Mouse (Mus musculus) embryo, embryonic 11 days (tissue): ENCODE data around the gene Cecr2.
"Not testable (repeated sequence)": the region's sequence is repeated elsewhere in the genome, so short reads cannot be mapped to it uniquely, and the experiment has no call there.

Source experiments
- DNase-seq: peaks from one replicate; pipeline ENCODE4 v3.0.0-alpha.2; 2015

The Cecr2 gene

DNA sequence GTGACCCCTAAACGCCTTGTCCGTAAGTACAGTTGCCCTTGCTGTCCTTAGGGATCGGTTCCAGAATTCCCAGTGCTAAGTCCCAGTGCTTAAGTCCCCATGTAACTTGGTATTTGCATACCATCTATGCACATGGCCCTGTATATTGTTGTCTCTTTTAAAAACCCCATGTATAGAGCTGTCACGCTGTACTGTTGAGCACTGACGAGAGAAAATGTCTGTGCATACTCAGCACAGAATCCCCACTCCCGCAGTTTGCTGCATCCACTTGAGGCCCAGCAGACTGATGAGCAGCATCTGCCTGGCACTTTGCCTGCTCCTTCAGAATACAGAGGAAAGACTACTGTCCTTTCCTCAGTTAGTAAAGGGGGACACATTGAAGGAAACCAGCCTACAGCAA, 107.6 kb downstream of the Cecr2 start:
- no peak for DNase-seq

DNA sequence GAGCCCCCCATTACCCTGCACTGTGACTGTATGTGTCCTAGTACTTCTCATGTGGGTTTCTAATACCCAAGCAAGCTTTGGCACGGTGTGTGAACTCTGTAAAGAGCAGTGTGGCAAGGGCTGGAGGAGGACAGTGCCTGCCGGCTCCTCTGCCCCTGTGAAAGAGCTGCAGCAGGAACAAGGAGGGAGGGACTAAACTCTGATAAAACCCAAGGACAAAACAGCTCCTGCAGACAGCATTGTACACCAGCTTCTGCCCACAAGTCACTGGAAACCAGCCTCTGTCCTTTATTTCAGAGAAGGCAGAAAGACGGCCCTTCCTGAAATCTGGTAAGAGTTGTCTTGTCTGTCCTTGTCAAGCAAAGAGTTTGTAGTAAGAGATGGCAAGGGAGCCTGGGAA, 110.1 kb downstream of the Cecr2 start:
- DNase-seq = no peak

DNA sequence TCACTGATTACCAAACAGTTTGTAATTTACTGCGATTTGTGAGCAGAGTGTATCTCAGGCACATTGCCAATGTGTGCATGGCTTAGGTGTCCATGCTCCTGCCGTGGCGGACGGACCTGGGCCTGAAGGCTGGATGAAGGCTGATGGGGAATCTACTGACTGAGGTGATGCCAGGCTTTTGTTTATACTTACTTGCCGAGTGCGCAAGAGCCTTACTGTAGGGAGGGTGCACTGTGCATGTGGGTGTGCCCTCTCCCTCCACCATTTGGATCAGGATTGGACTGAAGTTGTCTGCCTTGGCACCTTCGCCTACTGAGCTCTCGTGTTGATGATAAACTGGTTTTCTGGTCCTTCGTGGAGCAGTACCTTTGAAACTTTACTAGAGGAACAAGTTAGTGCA, 111.4 kb downstream of the Cecr2 start:
- DNase-seq = no peak

DNA sequence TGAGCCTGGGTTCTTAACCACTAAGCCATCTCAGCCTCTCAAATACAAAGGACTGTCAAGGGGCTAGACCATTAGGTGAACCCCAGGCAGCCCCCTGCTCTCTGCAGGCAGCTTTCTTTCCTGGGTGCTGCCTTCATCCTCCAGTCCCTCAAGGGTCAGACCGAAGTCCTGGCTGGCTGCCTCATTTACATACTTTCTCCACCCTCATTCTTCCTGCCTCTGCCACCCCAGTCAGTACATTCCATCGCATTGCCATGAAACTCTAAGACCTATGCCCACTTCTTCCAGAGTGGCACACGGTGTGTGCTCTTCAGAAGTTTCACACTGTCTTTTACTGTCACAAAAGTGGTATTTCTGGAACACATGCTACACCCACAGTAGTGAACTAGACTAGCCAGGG, 112.1 kb downstream of the Cecr2 start:
- DNase-seq = no peak

DNA sequence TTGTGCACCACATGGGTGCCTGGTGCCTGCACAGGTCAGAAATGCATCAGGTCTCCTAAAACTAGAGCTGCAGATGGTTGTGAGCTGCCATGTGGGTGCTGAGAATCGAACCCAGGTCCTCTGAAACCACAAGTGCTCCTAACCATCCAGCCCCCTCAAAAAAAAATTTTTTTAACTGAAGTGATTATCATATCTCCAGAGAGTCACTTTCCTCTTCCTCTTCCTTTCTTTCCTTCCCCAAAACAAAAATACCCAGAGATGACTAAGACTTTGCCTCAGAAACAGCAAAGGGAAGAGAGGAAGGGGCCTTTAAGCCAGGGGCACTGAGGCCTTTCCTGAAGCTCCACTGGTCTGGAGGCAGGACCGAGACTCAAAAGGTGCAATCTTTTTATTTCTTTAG, 116.8 kb downstream of the Cecr2 start:
- DNase-seq = no peak

DNA sequence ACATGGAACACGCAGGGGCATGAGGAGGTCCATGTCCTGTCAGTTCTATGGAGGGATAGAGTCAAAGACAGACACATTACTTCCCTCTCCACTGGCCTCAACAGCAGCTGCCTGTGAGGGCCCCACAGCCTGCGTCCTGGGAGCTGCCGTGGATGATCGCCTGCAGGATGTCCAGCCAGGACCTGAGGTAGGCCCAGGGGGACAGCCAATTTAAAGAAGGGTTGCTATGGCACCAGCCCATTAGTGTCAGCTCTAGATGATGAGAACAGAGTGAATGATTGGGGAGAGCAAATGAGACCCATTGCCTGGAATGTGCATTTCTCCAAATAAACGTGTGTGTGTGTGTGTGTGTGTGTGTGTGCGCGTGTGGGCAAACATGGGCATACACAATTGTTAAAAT, 118.2 kb downstream of the Cecr2 start:
- DNase-seq = peak; percentile 20

DNA sequence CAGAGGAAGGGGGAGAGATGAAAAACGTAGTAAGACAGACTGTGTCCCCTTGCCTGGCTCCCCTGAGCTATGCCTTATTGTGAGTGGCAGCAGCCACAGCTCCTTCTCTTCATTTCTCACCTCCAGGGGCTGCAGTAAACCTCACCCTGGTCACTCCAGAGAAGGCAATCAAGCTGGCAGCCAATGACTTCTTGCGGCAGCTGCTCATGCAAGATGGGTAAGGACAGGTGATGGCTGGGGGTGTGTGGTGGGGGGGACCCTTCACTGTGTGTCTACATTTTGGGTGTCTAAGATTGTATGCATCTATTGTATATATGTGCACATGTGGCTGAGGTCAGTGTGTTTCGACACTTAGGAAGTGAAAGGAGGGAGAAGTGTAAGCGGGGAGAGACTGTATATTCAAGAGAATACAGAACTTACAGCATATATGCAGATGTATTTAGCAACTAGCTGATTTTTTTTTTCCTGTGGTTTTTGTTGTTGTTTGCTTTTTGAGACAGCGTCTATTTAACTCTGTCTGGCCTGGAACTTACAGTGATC, 122.0 kb downstream of the Cecr2 start:
- no peak for DNase-seq

DNA sequence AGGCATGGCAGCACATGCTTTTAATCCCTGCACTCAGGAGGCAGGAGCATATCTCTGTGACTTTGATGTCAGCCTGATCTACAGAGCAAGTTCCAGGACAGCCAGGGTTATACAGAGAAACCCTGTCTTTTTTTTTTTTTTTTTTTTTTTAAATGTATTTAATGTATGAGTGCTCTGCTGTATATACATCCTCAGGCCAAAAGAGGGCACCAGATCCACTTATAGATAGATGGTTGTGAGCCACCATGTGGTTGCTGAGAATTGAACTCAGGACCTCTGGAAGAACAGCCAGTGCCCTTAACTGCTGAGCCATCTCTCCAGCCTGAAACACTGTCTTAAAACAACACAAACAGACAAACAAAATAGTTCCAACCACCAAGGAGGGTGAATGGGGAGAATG, 122.7 kb downstream of the Cecr2 start:
- DNase-seq = peak; percentile 49

DNA sequence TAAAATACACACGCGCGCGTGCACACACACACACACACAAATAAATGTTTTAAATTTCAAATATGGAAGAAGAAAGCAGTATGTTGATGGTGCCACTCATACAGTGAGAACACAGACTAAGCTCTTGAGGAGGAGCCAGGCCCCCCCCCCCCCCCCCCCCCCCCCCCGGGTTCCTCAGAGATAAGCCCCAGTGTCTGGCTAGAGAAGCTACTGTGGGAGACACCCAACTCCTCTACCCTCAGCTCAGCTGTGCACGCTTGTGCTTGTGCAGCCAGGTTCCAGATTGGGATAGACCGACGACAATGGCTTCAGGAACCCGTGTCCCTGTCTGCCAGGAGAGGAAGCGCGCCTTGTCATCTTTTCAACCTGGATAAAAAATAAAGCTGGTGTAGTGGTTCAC, 124.0 kb downstream of the Cecr2 start:
- DNase-seq = no peak

DNA sequence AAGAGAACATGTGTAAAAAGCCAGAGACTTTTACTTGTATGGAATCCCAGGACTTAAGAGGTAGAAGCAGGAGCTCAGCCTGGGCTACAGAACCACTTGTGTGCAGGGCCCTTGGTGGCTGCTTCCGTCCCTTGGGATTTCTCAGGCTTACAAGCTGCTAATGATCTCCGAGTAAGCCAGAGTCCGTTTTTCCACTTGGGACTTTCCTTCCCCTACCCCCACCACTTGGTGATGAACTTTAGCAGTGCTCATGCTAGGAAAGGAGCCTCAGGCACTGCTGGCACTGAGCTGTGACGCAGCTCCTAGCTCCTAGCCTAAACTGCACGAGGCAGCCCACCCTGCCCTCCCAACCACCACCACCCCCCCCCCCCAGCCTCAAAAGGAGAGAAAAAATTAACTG, 124.5 kb downstream of the Cecr2 start:
- DNase-seq = no peak

DNA sequence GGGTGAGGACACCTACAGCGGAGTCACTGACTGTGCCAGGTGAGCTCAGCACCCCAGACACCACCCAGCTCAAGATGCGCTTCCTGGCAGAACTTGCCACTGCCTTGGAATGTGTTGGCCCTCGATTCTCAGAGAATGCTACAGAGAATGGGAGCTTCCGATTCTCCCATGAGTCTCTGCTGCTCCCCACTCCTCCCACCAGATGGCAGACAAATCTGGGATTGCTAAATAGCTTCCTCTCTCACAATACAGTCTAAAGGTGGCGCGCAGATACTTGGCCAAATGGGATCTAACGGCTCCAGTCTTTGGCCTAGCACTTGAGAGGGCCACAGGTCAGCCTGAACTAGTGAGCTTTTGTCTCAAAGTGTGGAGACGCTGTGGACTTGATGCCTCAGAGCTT, 126.8 kb downstream of the Cecr2 start:
- DNase-seq = no peak

DNA sequence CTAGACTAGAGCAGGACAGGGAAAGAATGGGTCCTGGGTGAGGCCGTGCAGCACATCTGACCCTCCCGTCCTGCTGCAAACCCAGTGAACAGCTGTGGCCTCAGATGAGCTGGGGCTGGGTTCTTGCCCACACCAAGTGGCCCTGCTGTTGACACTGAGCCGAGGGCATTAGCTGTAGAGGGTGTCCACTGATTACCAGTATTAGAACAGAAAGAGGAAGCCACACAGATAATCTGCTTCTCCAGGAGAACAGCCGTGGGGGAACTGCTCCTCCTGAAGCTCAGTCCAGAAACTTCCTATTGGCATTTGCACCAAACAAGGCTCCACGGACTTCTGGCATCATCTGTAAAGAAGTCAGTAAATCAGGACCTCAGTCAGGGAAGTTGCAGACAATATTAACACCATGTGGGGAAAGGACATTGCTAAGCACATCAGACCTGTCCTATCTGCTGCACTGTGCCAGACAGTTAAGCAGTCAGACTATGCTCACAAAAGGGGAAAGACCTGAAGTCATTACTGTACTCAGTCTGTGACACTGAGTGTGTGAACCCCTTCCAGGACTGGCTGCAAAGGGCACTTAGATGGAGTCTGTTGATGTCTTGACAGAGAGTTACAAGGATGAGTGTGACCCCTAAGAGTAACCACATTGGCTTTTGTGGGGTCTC, 129.4 kb downstream of the Cecr2 start:
- no peak for DNase-seq

DNA sequence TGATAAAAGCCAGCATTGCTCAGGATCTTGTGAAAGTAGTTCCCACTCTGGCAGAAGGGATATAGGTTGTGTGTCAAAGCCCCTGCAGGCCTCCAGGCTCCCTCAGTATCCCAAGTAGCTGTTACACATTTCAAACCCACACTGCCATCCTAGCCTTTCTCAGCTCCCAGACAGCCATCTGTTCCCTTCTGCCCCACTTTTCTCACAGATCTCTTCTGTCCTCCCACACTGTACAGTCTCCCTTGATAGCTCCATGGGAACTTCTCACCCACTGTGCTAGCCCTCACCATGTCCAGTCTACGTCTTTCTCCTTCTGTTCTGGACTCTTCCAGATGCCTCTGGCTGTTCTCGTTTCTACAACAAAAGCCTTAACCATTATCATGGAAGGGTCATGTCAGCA, 129.9 kb downstream of the Cecr2 start:
- no peak for DNase-seq

DNA sequence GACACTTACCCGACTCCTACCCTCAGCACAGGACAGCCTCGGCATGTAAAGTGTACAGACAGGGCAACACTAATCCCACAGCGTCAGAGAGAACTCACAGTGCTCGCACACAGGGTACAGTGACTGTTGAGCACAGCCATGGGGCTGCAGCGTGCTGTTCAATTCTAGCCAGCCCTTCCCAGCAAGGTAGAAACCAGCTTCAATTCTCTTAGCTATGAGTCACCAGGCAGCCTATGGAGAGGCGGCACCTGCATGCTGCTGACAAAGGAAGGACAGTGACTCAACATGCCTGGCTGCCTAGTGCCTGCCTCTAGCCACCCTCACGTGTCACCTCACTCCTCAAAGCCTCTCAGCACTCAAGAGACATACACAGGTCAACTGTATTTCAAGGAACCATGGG, 131.8 kb downstream of the Cecr2 start:
- no peak for DNase-seq

DNA sequence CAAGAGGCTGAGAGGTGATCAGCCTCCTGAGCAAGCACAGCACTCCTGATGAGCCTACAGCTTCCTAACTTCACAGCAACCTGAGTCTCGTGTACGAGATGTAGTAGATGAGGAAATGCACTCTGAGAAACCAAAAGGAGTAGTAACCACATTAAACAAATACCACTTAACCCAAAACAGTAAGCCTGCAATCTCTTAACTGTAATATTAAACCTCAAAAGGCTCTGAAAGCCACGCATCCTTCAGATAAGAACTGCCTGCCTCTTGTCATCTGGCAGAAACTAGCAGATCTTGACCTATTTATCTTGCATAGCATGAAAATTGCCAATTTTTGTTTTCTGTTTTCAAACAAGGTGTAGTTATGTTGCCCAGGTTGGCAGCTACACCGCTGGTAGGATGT, 132.7 kb downstream of the Cecr2 start:
- no peak for DNase-seq

DNA sequence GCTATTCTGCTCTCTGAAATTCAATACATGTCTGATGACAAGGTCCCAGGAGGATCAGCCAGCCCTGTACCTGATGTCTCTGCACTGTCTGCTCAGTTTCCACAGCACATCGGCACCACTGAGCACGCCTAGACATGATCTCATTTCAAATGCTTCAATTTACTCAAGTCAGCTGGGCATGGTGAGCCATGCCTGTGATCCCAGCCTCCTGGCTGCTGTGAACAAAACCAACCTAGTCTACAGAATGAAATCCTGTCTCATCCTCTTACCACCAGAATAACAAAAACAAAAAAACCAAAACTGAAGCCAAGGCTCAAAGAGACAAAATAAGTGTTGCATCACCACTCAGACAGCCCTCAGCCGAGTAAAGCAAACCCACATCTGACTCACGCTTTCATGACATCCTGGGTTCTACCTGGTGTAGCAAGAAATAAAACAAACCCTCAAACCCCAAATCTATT, 133.4 kb downstream of the Cecr2 start:
- no peak for DNase-seq

DNA sequence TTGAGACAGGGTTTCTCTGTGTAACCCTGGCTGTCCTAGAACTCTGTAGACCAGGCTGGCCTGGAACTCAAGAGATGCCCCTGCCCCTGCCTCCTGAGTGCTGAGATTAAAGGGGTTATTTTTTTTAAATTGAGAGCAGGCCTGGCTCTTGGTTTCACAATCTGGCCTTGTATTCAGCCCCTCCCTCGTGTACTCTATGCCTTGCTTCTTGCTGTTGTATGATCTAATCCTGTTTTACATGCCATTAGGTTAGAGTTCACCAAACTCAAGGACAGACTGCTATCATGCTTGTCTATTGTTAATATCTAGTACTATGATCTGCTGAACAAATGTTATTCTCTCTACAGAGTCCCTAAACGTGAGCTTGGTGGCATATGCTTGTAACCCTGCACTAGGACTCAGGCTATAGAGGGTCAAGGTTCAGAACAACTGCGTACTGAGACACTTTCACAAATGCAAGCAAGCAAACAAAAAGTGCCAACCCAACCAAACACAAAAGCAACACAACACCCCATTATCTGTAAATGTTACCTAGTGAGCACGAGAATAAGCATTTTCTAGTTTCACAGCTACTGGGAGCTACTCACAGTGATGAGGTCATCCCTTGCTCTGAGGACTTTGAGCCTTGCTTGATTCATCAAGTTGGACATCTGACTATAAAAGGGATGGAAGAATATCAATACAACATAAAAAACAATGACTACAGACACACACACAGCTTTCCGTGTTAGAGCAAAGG, 141.0 kb downstream of the Cecr2 start:
- DNase-seq = no peak

DNA sequence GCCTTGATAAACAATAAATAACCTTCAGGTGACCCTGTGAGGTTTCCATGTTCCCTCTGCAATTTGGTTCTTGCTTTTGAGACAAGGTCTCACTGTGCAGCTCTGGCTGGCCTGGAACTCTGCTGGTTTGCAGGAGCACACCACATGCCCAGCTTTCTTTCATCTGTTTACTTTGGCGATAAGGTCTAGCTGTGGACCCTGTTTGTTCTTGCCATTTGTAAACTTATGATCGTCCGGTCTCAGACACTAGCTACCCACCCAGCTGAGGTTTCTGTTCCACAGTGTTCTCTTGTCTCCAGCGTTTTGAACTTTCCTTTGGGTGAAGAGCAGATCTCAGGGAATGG, 141.5 kb downstream of the Cecr2 start:
- no peak for DNase-seq

DNA sequence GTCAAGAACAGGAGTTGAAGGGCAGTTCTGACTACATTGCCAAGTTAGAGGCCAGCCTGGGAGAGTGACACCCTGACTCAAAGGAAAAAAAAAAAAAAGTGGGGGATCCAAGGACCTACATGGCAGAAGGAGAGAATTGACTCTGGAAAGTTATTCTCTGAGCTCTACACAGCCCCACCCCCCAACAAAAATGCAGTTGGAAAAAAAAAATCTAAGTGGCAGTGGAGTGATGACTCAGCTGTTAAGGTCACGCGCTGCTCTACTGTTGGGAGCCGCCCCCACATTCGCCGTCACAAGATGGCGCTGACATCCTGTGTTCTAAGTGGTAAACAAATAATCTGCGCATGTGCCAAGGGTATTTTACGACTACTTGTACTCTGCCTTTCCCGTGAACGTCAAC, 145.8 kb downstream of the Cecr2 start:
- DNase-seq = not testable (repeated sequence)

DNA sequence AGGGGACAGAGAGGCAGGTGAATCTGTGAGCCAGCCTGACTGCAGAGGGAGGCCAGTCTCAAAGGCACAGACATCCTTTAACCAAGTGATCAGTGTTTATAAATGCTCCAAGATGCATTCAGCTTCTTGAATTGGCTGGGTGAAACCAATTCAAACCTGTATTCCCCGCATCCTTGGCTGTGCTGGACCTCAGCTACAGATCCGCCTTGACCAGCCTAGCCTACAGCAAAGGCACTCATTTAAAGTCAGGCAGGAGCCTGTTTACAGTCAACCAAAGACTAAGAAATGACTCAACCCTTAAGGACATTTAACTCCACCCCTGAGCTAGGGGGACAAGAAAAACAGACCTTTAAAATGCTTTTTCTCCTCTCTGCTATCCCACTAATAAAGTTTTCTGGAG, 153.1 kb downstream of the Cecr2 start:
- DNase-seq = no peak

DNA sequence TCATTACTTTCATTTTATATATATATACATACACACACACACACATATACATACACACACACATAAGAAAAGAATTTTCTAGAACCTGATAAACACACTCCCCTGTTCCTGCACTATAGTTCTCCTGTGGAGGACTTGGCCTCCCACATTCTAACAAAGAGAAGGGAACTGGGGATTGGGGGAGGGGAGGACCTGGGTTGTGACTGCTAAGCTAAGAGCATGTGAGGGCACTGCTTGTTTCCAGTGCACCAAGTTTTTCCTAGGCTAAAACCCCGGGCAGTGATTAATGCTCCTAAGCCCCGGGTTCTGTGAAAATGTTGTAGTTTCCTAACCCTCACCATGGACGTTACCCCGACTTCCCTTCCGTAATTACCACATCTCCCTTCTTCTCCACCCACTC, 154.0 kb downstream of the Cecr2 start:
- no peak for DNase-seq
